Mouse (Mus musculus) forebrain, embryonic 14.5 days (tissue): ENCODE data around the gene Fkbp4. TPM values are rescaled to one million over a fixed set of nuclear protein-coding genes. Genes with fewer than 3 reads are reported as not detected.
"Not testable (repeated sequence)": the region's sequence is repeated elsewhere in the genome, so short reads cannot be mapped to it uniquely, and the experiment has no call there.

Experiments used
- ATAC-seq: fragments of 200-750 bp; cut with Nextera tagmentation; 2 replicates; pipeline ENCODE4 v1.8.0; 2017; ENCODE audit warnings: mild to moderate bottlenecking, moderate library complexity
- DNase-seq: peaks from one replicate; pipeline ENCODE4 v3.0.0-alpha.2; 2015; ENCODE audit warnings: low spot score
- H3K27ac ChIP-seq: fragments of 300-500 bp; sonication (generic); 2 replicates; pipeline ENCODE4 v1.5.1; 2014; ENCODE audit warnings: low read depth, mild to moderate bottlenecking, control low read depth, low read length, moderate library complexity
- H3K27me3 ChIP-seq: fragments of 300-500 bp; sonication (generic); replicated peaks from 2 replicates; pipeline ENCODE4 v1.6.1; 2014; ENCODE audit warnings: low read length, control low read depth, mixed read lengths; ENCODE audit not compliant: control insufficient read depth, insufficient read depth
- H3K36me3 ChIP-seq: fragments of 300-500 bp; sonication (generic); 2 replicates; pipeline ENCODE4 v1.6.1; 2014; ENCODE audit warnings: low read length, control low read depth; ENCODE audit not compliant: control insufficient read depth, insufficient read depth
- H3K4me1 ChIP-seq: fragments of 300-500 bp; sonication (generic); 2 replicates; pipeline ENCODE4 v1.6.1; 2014; ENCODE audit warnings: antibody characterized with exemption, low read length, control low read depth; ENCODE audit not compliant: control insufficient read depth, insufficient read depth
- H3K4me2 ChIP-seq: fragments of 300-500 bp; sonication (generic); 2 replicates; pipeline ENCODE4 v1.6.1; 2014; ENCODE audit warnings: mild to moderate bottlenecking, control low read depth, low read length
- H3K4me3 ChIP-seq: fragments of 300-500 bp; sonication (generic); 2 replicates; pipeline ENCODE4 v1.5.1; 2014; ENCODE audit warnings: low read depth, low read length, control low read depth
- H3K9ac ChIP-seq: fragments of 300-500 bp; sonication (generic); 2 replicates; pipeline ENCODE4 v1.6.1; 2014; ENCODE audit warnings: mild to moderate bottlenecking, low read length, control low read depth, moderate library complexity
- H3K9me3 ChIP-seq: fragments of 300-500 bp; sonication (generic); replicated peaks from 2 replicates; pipeline ENCODE4 v1.6.1; 2016; ENCODE audit warnings: low read length, control low read depth, mixed read lengths; ENCODE audit not compliant: control insufficient read depth
- WGBS: fragments of 180-500 bp; shearing (Covaris S2); extraction: QIAGEN DNeasy Blood & Tissue Kit; methylation state at CpG from one replicate; pipeline ENCODE4 v1.1.7; 2014; 5-methylcytosine and 5-hydroxymethylcytosine counted together
- polyA plus RNA-seq: library from polyadenylated mRNA; unstranded; fragments of >200 nt; fragmentation: Nextera tagmentation; extraction: Ambion mirVana; gene quantifications from 2 replicates; pipeline ENCODE4 v1.2.1, GENCODE M21; 2014

Fkbp4 gene
- polyA plus RNA-seq, 1 experiment from 2014 or later: 366 TPM

GRCm38 (mm10) chr6:128397574-128398261 is 40.8 kb downstream of the Fkbp4 start:
- Histone ChIP-seq H3K4me1 (no peaks in the 10 kb centered on the region), H3K27me3 (no peaks in the 10 kb centered on the region), H3K36me3 (no peaks in the 10 kb centered on the region), H3K4me2 (no peak overlapping the region), H3K27ac (no peak overlapping the region), H3K9me3 (no peaks in the 10 kb centered on the region), H3K4me3 (no peak overlapping the region), H3K9ac (no peak overlapping the region)
- WGBS: 84% methylated on average over 7 of the region's 7 CpGs
- no peak for DNase-seq
- no peak for ATAC-seq

GRCm38 (mm10) chr6:128390683-128391082 is 47.8 kb downstream of the Fkbp4 start:
- DNase-seq (no peak), ATAC-seq (no peak)
- Histone ChIP-seq H3K9me3 (no peaks in the 10 kb centered on the region), H3K4me3 (no peak overlapping the region), H3K9ac (no peak overlapping the region), H3K36me3 (no peaks in the 10 kb centered on the region), H3K27ac (no peak overlapping the region), H3K4me1 (no peaks in the 10 kb centered on the region), H3K27me3 (no peaks in the 10 kb centered on the region), H3K4me2 (no peak overlapping the region)
- whole genome bisulfite sequencing: 74% methylated on average over 1 of the region's 1 CpGs

GRCm38 (mm10) chr6:128389185-128389584 is 49.3 kb downstream of the Fkbp4 start:
- no peaks in the 10 kb centered on the region for H3K36me3 ChIP-seq
- DNase-seq (no peak), ATAC-seq (no peak)

GRCm38 (mm10) chr6:128385026-128385425 is 53.5 kb downstream of the Fkbp4 start:
- Histone ChIP-seq H3K27me3 (no peaks in the 10 kb centered on the region), H3K4me3 (no peak overlapping the region), H3K4me1 (no peaks in the 10 kb centered on the region), H3K27ac (no peak overlapping the region), H3K36me3 (no peaks in the 10 kb centered on the region), H3K9ac (no peak overlapping the region), H3K4me2 (no peak overlapping the region), H3K9me3 (no peaks in the 10 kb centered on the region)
- ATAC-seq (no peak), DNase-seq (no peak)
- WGBS: 85% methylated on average over 1 of the region's 1 CpGs

More at GRCm38 (mm10) chr6:128389185-128389584, 49.3 kb downstream of the Fkbp4 start:
- Histone ChIP-seq H3K27me3 (no peaks in the 10 kb centered on the region), H3K9me3 (no peaks in the 10 kb centered on the region), H3K9ac (no peak overlapping the region), H3K4me1 (no peaks in the 10 kb centered on the region), H3K4me3 (no peak overlapping the region), H3K4me2 (no peak overlapping the region), H3K27ac (no peak overlapping the region)
- WGBS: 100% methylated on average over 1 of the region's 1 CpGs

- H3K4me2 ChIP-seq: no peak overlapping the region
- H3K27ac ChIP-seq: no peak overlapping the region
- H3K4me3 ChIP-seq: no peak overlapping the region
- H3K9ac ChIP-seq: no peak overlapping the region
- no peaks in the 10 kb centered on the region for H3K9me3 ChIP-seq
- H3K36me3 ChIP-seq: no peaks in the 10 kb centered on the region
- DNase-seq (no peak), ATAC-seq (no peak)
- no peaks in the 10 kb centered on the region for H3K27me3 ChIP-seq
- WGBS: 72% methylated on average over 7 of the region's 7 CpGs
- no peaks in the 10 kb centered on the region for H3K4me1 ChIP-seq
Observed at GRCm38 (mm10) chr6:128383752-128384151, 54.7 kb downstream of the Fkbp4 start.

GRCm38 (mm10) chr6:128381254-128381653 is 57.2 kb downstream of the Fkbp4 start:
- Histone ChIP-seq H3K4me3 (no peak overlapping the region), H3K4me1 (no peaks in the 10 kb centered on the region), H3K36me3 (peaks cover 6% of the 10 kb centered on the region; the same call in 1 of the 2 replicates), H3K27ac (no peak overlapping the region), H3K9me3 (no peaks in the 10 kb centered on the region), H3K9ac (no peak overlapping the region), H3K27me3 (no peaks in the 10 kb centered on the region), H3K4me2 (no peak overlapping the region)
- ATAC-seq: no peak
- no peak for DNase-seq
- WGBS: 84% methylated on average over 3 of the region's 3 CpGs

- H3K4me2 ChIP-seq, H3K9ac ChIP-seq, H3K4me1 ChIP-seq, DNase-seq, H3K27ac ChIP-seq, H3K4me3 ChIP-seq, H3K9me3 ChIP-seq, H3K36me3 ChIP-seq, ATAC-seq, H3K27me3 ChIP-seq: not testable (repeated sequence)
- WGBS: 93% methylated on average over 1 of the region's 1 CpGs
Observed at GRCm38 (mm10) chr6:128380594-128381167, 57.8 kb downstream of the Fkbp4 start.

Other genes with a start within 250 kb of the Fkbp4 start
- gene Tead4, start 137.9 kb downstream of the Fkbp4 start, polyA plus RNA-seq: 0.18 and 0.37 TPM in 2 replicates
- 10.4 and 11.5 TPM in 2 replicates for gene Tulp3, start 82.8 kb downstream of the Fkbp4 start, polyA plus RNA-seq
- 128 and 131 TPM in 2 replicates for gene Rhno1, start 75.8 kb downstream of the Fkbp4 start, polyA plus RNA-seq
- gene Foxm1, start 75.7 kb downstream of the Fkbp4 start, polyA plus RNA-seq: 18.4 and 21.5 TPM in 2 replicates
- gene Tex52, start 63.2 kb downstream of the Fkbp4 start, polyA plus RNA-seq: 0.32 and 0.61 TPM in 2 replicates
- gene Gm44596, start 63.2 kb downstream of the Fkbp4 start, polyA plus RNA-seq: not detected in 2 replicates
- gene Nrip2, start 39.4 kb downstream of the Fkbp4 start, polyA plus RNA-seq: 4.7 TPM in 2 replicates
- 28.0 and 32.1 TPM in 2 replicates for gene Itfg2, start 13.7 kb downstream of the Fkbp4 start, polyA plus RNA-seq
- gene Pzp, start 88.0 kb upstream of the Fkbp4 start, polyA plus RNA-seq: not detected in 2 replicates
- gene A2ml1, start 142.9 kb upstream of the Fkbp4 start, polyA plus RNA-seq: 2.8 and 3.3 TPM in 2 replicates
- gene Klrb1a, start 184.9 kb upstream of the Fkbp4 start, polyA plus RNA-seq: not detected in 2 replicates
- not detected in 2 replicates for gene Clec2h, start 223.7 kb upstream of the Fkbp4 start, polyA plus RNA-seq